Mouse (Mus musculus) thymus, postnatal 25 days (tissue): ENCODE results near the gene Parp4.
A peak's percentile ranks its signal among the peaks of the same experiment; 100 is the strongest.

Source experiments
- DNase-seq: peaks from one replicate; pipeline ENCODE4 v3.0.0; 2022

Parp4 gene

GRCm38 (mm10) chr14:56575416-56575815 is at the start of gene Parp4, which contains the start of gene Cenpj:
Gene Parp4, plus strand, starts transcription at chr14:56575619.
Gene Cenpj, minus strand, starts transcription at chr14:56575425.
- DNase-seq = peak; percentile 78

- no peak for DNase-seq
Observed at GRCm38 (mm10) chr14:56530788-56531187, 44.6 kb upstream of the Parp4 start.

- no peak for DNase-seq
Observed at GRCm38 (mm10) chr14:56544946-56545345, 30.5 kb upstream of the Parp4 start.

GRCm38 (mm10) chr14:56545491-56545890 is 29.9 kb upstream of the Parp4 start:
- no peak for DNase-seq

- DNase-seq = no peak
Observed at GRCm38 (mm10) chr14:56550960-56551359, 24.5 kb upstream of the Parp4 start.

GRCm38 (mm10) chr14:56552924-56553323 is 22.5 kb upstream of the Parp4 start:
- DNase-seq = no peak

GRCm38 (mm10) chr14:56553331-56553730 is 22.1 kb upstream of the Parp4 start:
- no peak for DNase-seq

GRCm38 (mm10) chr14:56554716-56555115 is 20.7 kb upstream of the Parp4 start:
- DNase-seq = no peak

- no peak for DNase-seq
Observed at GRCm38 (mm10) chr14:56559134-56559533, 16.3 kb upstream of the Parp4 start.

- peak; percentile 31 for DNase-seq
Observed at GRCm38 (mm10) chr14:56567476-56567875, 7.9 kb upstream of the Parp4 start.

GRCm38 (mm10) chr14:56569041-56569440 is 6.4 kb upstream of the Parp4 start:
- DNase-seq = no peak

GRCm38 (mm10) chr14:56571310-56572093 is 3.9 kb upstream of the Parp4 start:
- DNase-seq = peak; percentile 95

- DNase-seq = no peak
Observed at GRCm38 (mm10) chr14:56572546-56572945, 2.9 kb upstream of the Parp4 start.

- peak; percentile 63 for DNase-seq
Observed at GRCm38 (mm10) chr14:56575969-56576901, 816 bp downstream of the Parp4 start.

- DNase-seq = no peak
Observed at GRCm38 (mm10) chr14:56579011-56579410, 3.6 kb downstream of the Parp4 start.

GRCm38 (mm10) chr14:56581117-56581516 is 5.7 kb downstream of the Parp4 start:
- DNase-seq = no peak

- no peak for DNase-seq
Observed at GRCm38 (mm10) chr14:56582294-56582693, 6.9 kb downstream of the Parp4 start.

- DNase-seq = no peak
Observed at GRCm38 (mm10) chr14:56592191-56592590, 16.8 kb downstream of the Parp4 start.

GRCm38 (mm10) chr14:56594811-56595210 is 19.4 kb downstream of the Parp4 start:
- no peak for DNase-seq

- DNase-seq = peak; percentile 76
Observed at GRCm38 (mm10) chr14:56598759-56599158, 23.3 kb downstream of the Parp4 start.

GRCm38 (mm10) chr14:56602069-56602468 is 26.6 kb downstream of the Parp4 start:
- DNase-seq = no peak

- DNase-seq = no peak
Observed at GRCm38 (mm10) chr14:56604438-56604837, 29.0 kb downstream of the Parp4 start.

GRCm38 (mm10) chr14:56605136-56605535 is 29.7 kb downstream of the Parp4 start:
- DNase-seq = no peak

- no peak for DNase-seq
Observed at GRCm38 (mm10) chr14:56613212-56613611, 37.8 kb downstream of the Parp4 start.
